Mouse (Mus musculus) small intestine, adult 2 months (tissue): ENCODE measurements around the gene Gda.

Experiments
- CTCF ChIP-seq: fragments of 200-500 bp; IDR thresholded peaks from 2 replicates; pipeline ENCODE4 v1.5.1; 2012; ENCODE audit warnings: low read depth, mild to moderate bottlenecking, control low read depth, inconsistent platforms, low read length, moderate library complexity, mixed read lengths; ENCODE audit not compliant: insufficient replicate concordance, insufficient read length; ENCODE audit errors: extremely low read depth
- POLR2A ChIP-seq: fragments of 200-500 bp; IDR thresholded peaks from 2 replicates; pipeline ENCODE4 v1.6.1; 2012; ENCODE audit warnings: low read depth, mild to moderate bottlenecking, control low read depth, inconsistent platforms, low read length, moderate library complexity

GRCm38 (mm10) chr19:21480053-21480419 lies 6.8 kb upstream of the Gda start:
- TF ChIP-seq CTCF (no peak), POLR2A (no peak)
